In the genomic region with DNA sequence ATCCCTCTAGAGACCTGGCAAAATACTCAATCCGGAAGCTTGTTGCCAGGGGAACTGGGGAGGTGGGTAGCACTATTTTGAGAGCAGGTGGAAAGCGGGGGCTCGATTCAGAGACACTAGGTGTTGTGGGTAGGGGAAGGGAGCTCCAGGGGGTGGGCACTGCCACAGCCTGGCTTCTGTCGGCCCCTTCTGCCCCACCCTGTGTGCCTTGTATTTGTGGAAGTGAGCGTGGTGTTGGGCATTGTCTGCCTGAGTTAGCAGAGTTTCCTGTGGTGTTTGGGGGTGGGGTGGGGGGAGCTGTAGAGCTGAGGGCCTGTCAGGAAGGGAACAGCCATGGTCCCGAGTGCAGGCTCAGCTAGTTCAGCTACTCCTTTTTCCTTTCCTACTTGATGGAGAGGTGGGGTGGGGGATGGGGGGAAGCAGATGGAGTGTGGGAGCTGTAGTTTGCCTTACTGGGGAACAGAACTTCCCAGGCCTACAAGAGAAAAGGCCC, we compare ENCODE assay signal across 8 mouse cellular contexts. TPM values are rescaled to one million over a fixed set of nuclear protein-coding genes. Genes with fewer than 3 reads are reported as not detected.
A peak's percentile ranks its signal among the peaks of the same experiment; 100 is the strongest.
DNase-seq lines count a peak whose midpoint lies in the region; ATAC-seq and TF ChIP-seq lines count a peak whose summit lies in the region.

No protein-coding gene starts in this region.

- no peak overlapping the region for H3K9ac ChIP-seq in heart, postnatal 0 days (replicated peaks; ENCODE audit: low read depth, low read length)
- no peak overlapping the region for H3K9ac ChIP-seq in lung, embryonic 14.5 days

- peak; percentile 61 for ATAC-seq in heart, postnatal 0 days (ENCODE audit: insufficient read depth, low read depth)
- ATAC-seq in lung, embryonic 14.5 days (ENCODE audit: insufficient read depth) = 0 out of 2 replicates have a peak, but pooled peaks have one; percentile 32

- H3K27ac ChIP-seq in heart, postnatal 0 days (ENCODE audit: low read depth) = peak overlapping the region; percentile 71
- H3K27ac ChIP-seq in lung, embryonic 14.5 days (ENCODE audit: low read depth) = no peak overlapping the region

- WGBS in heart, postnatal 0 days = 35% methylated on average over 6 of the region's 6 CpGs
- 57% methylated on average over 6 of the region's 6 CpGs for WGBS in lung, embryonic 14.5 days

- H3K4me2 ChIP-seq in heart, postnatal 0 days (ENCODE audit: low read depth, low read length) = peak overlapping the region; percentile 12; the same call in 1 of the 2 replicates
- H3K4me2 ChIP-seq in lung, embryonic 14.5 days = no peak overlapping the region

- H3K36me3 ChIP-seq in heart, postnatal 0 days (replicated peaks; ENCODE audit: control insufficient read depth, insufficient read depth, low read length) = peaks cover 72% of the 10 kb centered on the region
- H3K36me3 ChIP-seq in lung, embryonic 14.5 days (ENCODE audit: insufficient read depth) = peaks cover 86% of the 10 kb centered on the region

- no peak overlapping the region for H3K4me3 ChIP-seq in heart, postnatal 0 days (ENCODE audit: low read depth, low read length)
- no peak overlapping the region for H3K4me3 ChIP-seq in lung, embryonic 14.5 days (ENCODE audit: low read depth, low read length)

- H3K9me3 ChIP-seq in heart, postnatal 0 days (replicated peaks; ENCODE audit: control insufficient read depth, low read length) = no peaks in the 10 kb centered on the region
- H3K9me3 ChIP-seq in lung, embryonic 14.5 days (ENCODE audit: low read depth, low read length) = no peaks in the 10 kb centered on the region

- DNase-seq in adrenal gland, postnatal 14 days = peak; percentile 52
- DNase-seq in adrenal gland, adult 8-10 months = no peak
- peak; percentile 66 for DNase-seq in 416B (ENCODE audit: low read depth)
- peak; percentile 57 for DNase-seq in heart, postnatal 0 days (ENCODE audit: low spot score)
- peak; percentile 31 for DNase-seq in lung, embryonic 14.5 days
- DNase-seq in embryo, embryonic 10 days (ENCODE audit: low spot score) = no peak
- no peak for DNase-seq in urinary bladder, adult 2 months (ENCODE audit: low spot score)
- DNase-seq in ovary, adult 18-20 months (ENCODE audit: low spot score) = no peak

- H3K4me1 ChIP-seq in heart, postnatal 0 days (ENCODE audit: control insufficient read depth, insufficient read depth) = peaks cover 56% of the 10 kb centered on the region
- H3K4me1 ChIP-seq in lung, embryonic 14.5 days (ENCODE audit: insufficient read depth) = peaks cover 5% of the 10 kb centered on the region; the same call in 1 of the 2 replicates

- H3K27me3 ChIP-seq in heart, postnatal 0 days (ENCODE audit: control insufficient read depth, insufficient read depth, low read length) = no peaks in the 10 kb centered on the region
- H3K27me3 ChIP-seq in lung, embryonic 14.5 days (ENCODE audit: insufficient read depth, low read length) = no peaks in the 10 kb centered on the region

- peak; percentile 72 for TF ChIP-seq EP300 in heart, postnatal 0 days (IDR thresholded peaks at IDR 0.05; ENCODE audit: low read depth)

- TF ChIP-seq CTCF in heart, postnatal 0 days (IDR thresholded peaks at IDR 0.05; ENCODE audit: low read depth) = no peak
- TF ChIP-seq CTCF in lung, embryonic 14.5 days (IDR thresholded peaks at IDR 0.05; ENCODE audit: low read depth) = no peak

RNA-seq across cellular contexts. Expression of a gene that starts 22.0 kb away (rescaled TPM):
- total RNA-seq in adrenal gland, postnatal 14 days (2021) = not detected in 2 replicates
- total RNA-seq in adrenal gland, adult 8-10 months (2022) = not detected
- not detected in 2 replicates for total RNA-seq in heart, postnatal 0 days (2014; rRNA removed; ENCODE audit: low replicate concordance)
- polyA plus RNA-seq in heart, postnatal 0 days (2015; fragmentation: Nextera tagmentation; extraction: Ambion mirVana) = not detected in 2 replicates
- polyA plus RNA-seq in lung, embryonic 14.5 days (2014; fragmentation: Nextera tagmentation; extraction: Ambion mirVana) = not detected in 2 replicates
- polyA plus RNA-seq in urinary bladder, adult 2 months (2012; rRNA removed) = not detected in 2 replicates

RNA-seq across cellular contexts. Expression of a gene that starts 25.1 kb away (rescaled TPM):
- total RNA-seq in adrenal gland, postnatal 14 days (2021) = 36.9 and 67.6 TPM in 2 replicates
- total RNA-seq in adrenal gland, adult 8-10 months (2022) = 10 to 100 TPM; 22.0 to 48.2 (median 31.5) TPM
- total RNA-seq in heart, postnatal 0 days (2014; rRNA removed; ENCODE audit: low replicate concordance) = 81.1 and 146 TPM in 2 replicates
- polyA plus RNA-seq in heart, postnatal 0 days (2015; fragmentation: Nextera tagmentation; extraction: Ambion mirVana) = 52.2 and 56.1 TPM in 2 replicates
- 115 and 127 TPM in 2 replicates for polyA plus RNA-seq in lung, embryonic 14.5 days (2014; fragmentation: Nextera tagmentation; extraction: Ambion mirVana)
- polyA plus RNA-seq in urinary bladder, adult 2 months (2012; rRNA removed) = 47.7 and 57.3 TPM in 2 replicates

RNA-seq across cellular contexts. Expression of a gene that starts 54.7 kb away (rescaled TPM):
- 56.1 and 62.8 TPM in 2 replicates for total RNA-seq in adrenal gland, postnatal 14 days (2021)
- 10 to 100 TPM; 48.9 to 84.1 (median 58.1) TPM for total RNA-seq in adrenal gland, adult 8-10 months (2022)
- 96.2 and 102 TPM in 2 replicates for total RNA-seq in heart, postnatal 0 days (2014; rRNA removed; ENCODE audit: low replicate concordance)
- 44.4 and 46.2 TPM in 2 replicates for polyA plus RNA-seq in heart, postnatal 0 days (2015; fragmentation: Nextera tagmentation; extraction: Ambion mirVana)
- polyA plus RNA-seq in lung, embryonic 14.5 days (2014; fragmentation: Nextera tagmentation; extraction: Ambion mirVana) = 89.2 and 100 TPM in 2 replicates
- polyA plus RNA-seq in urinary bladder, adult 2 months (2012; rRNA removed) = 76.3 and 121 TPM in 2 replicates

RNA-seq across cellular contexts. Expression of a gene that starts 55.2 kb away (rescaled TPM):
- total RNA-seq in adrenal gland, postnatal 14 days (2021) = 222 and 252 TPM in 2 replicates
- 100 to 1,000 TPM; 139 to 217 (median 172) TPM for total RNA-seq in adrenal gland, adult 8-10 months (2022)
- total RNA-seq in heart, postnatal 0 days (2014; rRNA removed; ENCODE audit: low replicate concordance) = 246 and 286 TPM in 2 replicates
- polyA plus RNA-seq in heart, postnatal 0 days (2015; fragmentation: Nextera tagmentation; extraction: Ambion mirVana) = 144 and 146 TPM in 2 replicates
- 278 and 285 TPM in 2 replicates for polyA plus RNA-seq in lung, embryonic 14.5 days (2014; fragmentation: Nextera tagmentation; extraction: Ambion mirVana)
- polyA plus RNA-seq in urinary bladder, adult 2 months (2012; rRNA removed) = 128 and 150 TPM in 2 replicates

Comparison
In these comparisons a context has a peak if more than half of its experiments do, and no peak if none do; other contexts are left out.
1. DNase-seq: peak in adrenal gland, postnatal 14 days (single experiment), 416B (single experiment), heart, postnatal 0 days (single experiment) and lung, embryonic 14.5 days (single experiment); none in adrenal gland, adult 8-10 months (single experiment), embryo, embryonic 10 days (single experiment), urinary bladder, adult 2 months (single experiment) and ovary, adult 18-20 months (single experiment).